Mouse (Mus musculus) CH12.LX (cell line): Measurements from ENCODE around the gene Pdgfc.

Experiments
- CTCF ChIP-seq, 2 experiments: IDR thresholded peaks in 1 of 2; conservative IDR thresholded peaks in 1 of 2; 2 replicates each; pipeline ENCODE4 v1.5.1; 2011 to 2012; ENCODE audit warnings: low read depth in 2 of 2, low read length in 2 of 2, improper control_type of control experiment in 1 of 2, inconsistent platforms in 1 of 2, mild to moderate bottlenecking in 1 of 2, moderate library complexity in 1 of 2
- IRF4 ChIP-seq: IDR thresholded peaks from 2 replicates; pipeline ENCODE4 v1.6.1; 2014; ENCODE audit warnings: low read depth, mild to moderate bottlenecking, inconsistent platforms, low read length, improper control_type of control experiment
- NELFE ChIP-seq: IDR thresholded peaks from 2 replicates; pipeline ENCODE4 v1.6.1; 2011; ENCODE audit warnings: low read depth, low read length, improper control_type of control experiment
- USF2 ChIP-seq: conservative IDR thresholded peaks from 2 replicates; pipeline ENCODE4 v1.6.1; 2011; ENCODE audit warnings: low read depth, low read length, improper control_type of control experiment

DNA sequence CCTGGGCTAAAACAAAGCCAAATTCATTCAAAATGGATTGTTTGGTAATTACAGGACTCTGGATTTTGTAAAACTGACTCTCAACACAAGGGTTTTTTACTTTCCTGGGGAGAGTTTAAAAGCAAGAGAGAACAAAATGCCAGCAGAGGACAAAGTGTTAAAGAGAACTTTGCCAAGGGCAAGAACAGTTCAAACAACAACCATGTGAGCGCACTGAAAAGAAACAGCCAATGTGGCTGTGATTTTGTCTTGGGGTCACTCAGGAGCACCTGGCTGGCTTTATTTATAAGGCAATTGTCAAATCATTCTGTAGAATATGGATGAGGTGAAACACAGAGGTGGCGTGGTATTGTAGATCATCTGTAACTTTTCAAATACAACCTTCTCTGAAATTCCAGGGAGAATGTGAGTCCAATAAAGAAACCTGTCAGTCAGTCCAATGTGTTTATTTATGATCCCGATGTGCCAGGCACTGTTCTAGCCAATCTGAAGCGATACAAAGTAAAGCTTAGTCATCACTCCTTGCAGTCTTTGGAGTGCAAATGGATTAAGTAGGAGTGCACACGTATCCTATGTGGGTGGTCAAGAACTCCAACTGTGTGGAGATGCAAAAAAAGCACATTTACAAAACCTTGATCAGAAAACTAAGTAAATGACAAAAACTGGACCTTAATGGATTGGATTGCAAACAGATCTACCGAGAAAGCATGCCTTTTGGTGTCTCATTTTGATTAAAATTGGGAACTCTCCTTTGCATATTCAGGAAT is 1.7 kb upstream of the Pdgfc start:
- no peak for TF ChIP-seq USF2
- no peak for TF ChIP-seq NELFE
- no peak for TF ChIP-seq IRF4
- no peak for TF ChIP-seq CTCF (conservative IDR thresholded peaks at IDR 0.05 in 1 of 2, IDR thresholded peaks at IDR 0.05 in 1 of 2; ENCODE audit: low read depth in 2 of 2, low read length in 2 of 2)
